Mouse (Mus musculus) forebrain, embryonic 13.5 days (tissue): Measurements from ENCODE around the gene Gm3285. TPM values are rescaled to one million over a fixed set of nuclear protein-coding genes. Genes with fewer than 3 reads are reported as not detected.
A peak's percentile ranks its signal among the peaks of the same experiment; 100 is the strongest.

ENCODE experiments used
- ATAC-seq: fragments of 200-750 bp; cut with Nextera tagmentation; 2 replicates; pipeline ENCODE4 v1.8.0; 2017
- H3K27ac ChIP-seq: fragments of 300-500 bp; sonication (generic); 2 replicates; pipeline ENCODE4 v1.5.1; 2015; ENCODE audit warnings: inconsistent platforms, mild to moderate bottlenecking, moderate library complexity
- H3K27me3 ChIP-seq: fragments of 300-500 bp; sonication (generic); 2 replicates; pipeline ENCODE4 v1.6.1; 2015; ENCODE audit warnings: mild to moderate bottlenecking, inconsistent platforms
- H3K36me3 ChIP-seq: fragments of 300-500 bp; sonication (generic); 2 replicates; pipeline ENCODE4 v1.6.1; 2015; ENCODE audit warnings: mild to moderate bottlenecking, inconsistent platforms; ENCODE audit not compliant: poor library complexity, severe bottlenecking
- H3K4me1 ChIP-seq: fragments of 300-500 bp; sonication (generic); 2 replicates; pipeline ENCODE4 v1.6.1; 2015; ENCODE audit warnings: inconsistent platforms
- H3K4me2 ChIP-seq: fragments of 300-500 bp; sonication (generic); 2 replicates; pipeline ENCODE4 v1.6.1; 2015; ENCODE audit warnings: inconsistent platforms, mild to moderate bottlenecking, moderate library complexity
- H3K4me3 ChIP-seq: fragments of 300-500 bp; sonication (generic); 2 replicates; pipeline ENCODE4 v1.5.1; 2015; ENCODE audit warnings: mild to moderate bottlenecking, inconsistent platforms
- H3K9ac ChIP-seq: fragments of 300-500 bp; sonication (generic); 2 replicates; pipeline ENCODE4 v1.6.1; 2015; ENCODE audit warnings: mild to moderate bottlenecking, inconsistent platforms
- H3K9me3 ChIP-seq: fragments of 300-500 bp; sonication (generic); replicated peaks from 2 replicates; pipeline ENCODE4 v1.6.1; 2016; ENCODE audit warnings: inconsistent platforms
- WGBS: fragments of 180-500 bp; shearing (Covaris S2); methylation state at CpG from one replicate; pipeline ENCODE4 v1.1.7; 2015; 5-methylcytosine and 5-hydroxymethylcytosine counted together
- polyA plus RNA-seq: library from polyadenylated mRNA; unstranded; fragments of >200 nt; fragmentation: Nextera tagmentation; extraction: Ambion mirVana; gene quantifications from 2 replicates; pipeline ENCODE4 v1.2.1, GENCODE M21; 2015

The Gm3285 gene
- polyA plus RNA-seq, 1 experiment from 2014 or later = not detected

GRCm38 (mm10) chr10:77900903-77901818 lies 39.4 kb downstream of the Gm3285 start:
- Histone ChIP-seq H3K27ac (no peak overlapping the region), H3K9me3 (no peaks in the 10 kb centered on the region; the same call in 1 of the 2 replicates), H3K4me3 (peak overlapping the region; percentile 59; the same call in 1 of the 2 replicates), H3K27me3 (peaks cover 9% of the 10 kb centered on the region; the same call in 1 of the 2 replicates), H3K36me3 (no peaks in the 10 kb centered on the region), H3K4me1 (0 out of 2 replicates have a peak, but pooled peaks cover 15% of the 10 kb centered on the region), H3K9ac (peak overlapping the region; percentile 70; the same call in 1 of the 2 replicates), H3K4me2 (peak overlapping the region; percentile 82)
- WGBS = 87% methylated on average over 27 of the region's 27 CpGs
- ATAC-seq = no peak

GRCm38 (mm10) chr10:77901871-77902210 lies 40.1 kb downstream of the Gm3285 start:
- Histone ChIP-seq H3K27ac (no peak overlapping the region), H3K27me3 (peaks cover 9% of the 10 kb centered on the region; the same call in 1 of the 2 replicates), H3K9me3 (no peaks in the 10 kb centered on the region; the same call in 1 of the 2 replicates), H3K4me2 (peak overlapping the region; percentile 82), H3K9ac (peak overlapping the region; percentile 70), H3K4me1 (0 out of 2 replicates have a peak, but pooled peaks cover 15% of the 10 kb centered on the region), H3K4me3 (peak overlapping the region; percentile 59), H3K36me3 (no peaks in the 10 kb centered on the region)
- ATAC-seq = peak; percentile 43
- 1% methylated on average over 14 of the region's 14 CpGs for WGBS

- Histone ChIP-seq H3K27ac (no peak within 1 kb of the TSS), H3K4me1 (0 out of 2 replicates have a peak, but pooled peaks cover 15% of the 10 kb centered on the region), H3K27me3 (peaks cover 9% of the 10 kb centered on the region; the same call in 1 of the 2 replicates), H3K9me3 (no peaks in the 10 kb centered on the region; the same call in 1 of the 2 replicates), H3K36me3 (no peaks in the 10 kb centered on the region), H3K4me3 (peak within 1 kb of the TSS; percentile 59), H3K9ac (peak within 1 kb of the TSS; percentile 70), H3K4me2 (peak within 1 kb of the TSS; percentile 82)
- ATAC-seq = peak; percentile 80
- under 1% methylated on average over 41 of the region's 46 CpGs for WGBS
These were observed 40.6 kb downstream of the Gm3285 start, which contains the start of gene Lrrc3 for GRCm38 (mm10) chr10:77902211-77902893. Gene Lrrc3 (minus strand): TSS chr10:77902536.

- Histone ChIP-seq H3K4me3 (peak overlapping the region; percentile 59), H3K4me2 (peak overlapping the region; percentile 82), H3K9me3 (no peaks in the 10 kb centered on the region; the same call in 1 of the 2 replicates), H3K27ac (no peak overlapping the region), H3K9ac (peak overlapping the region; percentile 70), H3K27me3 (peaks cover 9% of the 10 kb centered on the region; the same call in 1 of the 2 replicates), H3K4me1 (0 out of 2 replicates have a peak, but pooled peaks cover 15% of the 10 kb centered on the region), H3K36me3 (no peaks in the 10 kb centered on the region)
- ATAC-seq = peak; percentile 92
- WGBS = 7% methylated on average over 30 of the region's 35 CpGs
These were observed 41.3 kb downstream of the Gm3285 start for GRCm38 (mm10) chr10:77902894-77903715.

Other genes starting within 250 kb of the Gm3285 start
- gene Ube2g2, start 239.7 kb upstream of the Gm3285 start, polyA plus RNA-seq = 103 and 115 TPM in 2 replicates
- gene Tspear, start 175.4 kb upstream of the Gm3285 start, polyA plus RNA-seq = 0.64 and 0.65 TPM in 2 replicates
- not detected in 2 replicates for gene Gm19402, start 171.2 kb upstream of the Gm3285 start, polyA plus RNA-seq
- gene Gm9508, start 164.7 kb upstream of the Gm3285 start, polyA plus RNA-seq = not detected in 2 replicates
- not detected in 2 replicates for gene Gm10272, start 155.3 kb upstream of the Gm3285 start, polyA plus RNA-seq
- not detected in 2 replicates for gene Gm10024, start 150.5 kb upstream of the Gm3285 start, polyA plus RNA-seq
- not detected in 2 replicates for gene Gm10142, start 146.2 kb upstream of the Gm3285 start, polyA plus RNA-seq
- not detected in 2 replicates for gene Krtap12-1, start 141.4 kb upstream of the Gm3285 start, polyA plus RNA-seq
- not detected in 2 replicates for gene Gm10100, start 135.5 kb upstream of the Gm3285 start, polyA plus RNA-seq
- gene Gm18596, start 119.3 kb upstream of the Gm3285 start, polyA plus RNA-seq = not detected in 2 replicates
- gene Gm9736, start 110.6 kb upstream of the Gm3285 start, polyA plus RNA-seq = not detected in 2 replicates
- not detected in 2 replicates for gene Gm3233, start 102.3 kb upstream of the Gm3285 start, polyA plus RNA-seq
- gene Gm3238, start 90.7 kb upstream of the Gm3285 start, polyA plus RNA-seq = not detected in 2 replicates
- not detected in 2 replicates for gene Gm7138, start 85.0 kb upstream of the Gm3285 start, polyA plus RNA-seq
- not detected in 2 replicates for gene Gm3250, start 79.4 kb upstream of the Gm3285 start, polyA plus RNA-seq
- not detected in 2 replicates for gene Gm7137, start 73.8 kb upstream of the Gm3285 start, polyA plus RNA-seq
- gene Gm9639, start 66.9 kb upstream of the Gm3285 start, polyA plus RNA-seq = not detected in 2 replicates
- gene Gm19668, start 62.8 kb upstream of the Gm3285 start, polyA plus RNA-seq = not detected in 2 replicates
- gene Gm9507, start 50.1 kb upstream of the Gm3285 start, polyA plus RNA-seq = not detected in 2 replicates
- not detected in 2 replicates for gene Gm2696, start 47.3 kb upstream of the Gm3285 start, polyA plus RNA-seq
- not detected in 2 replicates for gene Krtap10-4, start 34.9 kb upstream of the Gm3285 start, polyA plus RNA-seq
- not detected in 2 replicates for gene Krtap10-10, start 26.0 kb upstream of the Gm3285 start, polyA plus RNA-seq
- gene Gm36176, start 15.2 kb upstream of the Gm3285 start, polyA plus RNA-seq = not detected in 2 replicates
- gene Gm10318, start 9.1 kb upstream of the Gm3285 start, polyA plus RNA-seq = not detected in 2 replicates
- gene Lrrc3, start 40.6 kb downstream of the Gm3285 start, polyA plus RNA-seq = 4.7 and 6.8 TPM in 2 replicates
- gene Trpm2, start 108.6 kb downstream of the Gm3285 start, polyA plus RNA-seq = 1.4 and 1.6 TPM in 2 replicates
- 26.7 and 36.1 TPM in 2 replicates for gene 1810043G02Rik, start 116.5 kb downstream of the Gm3285 start, polyA plus RNA-seq
- 98.0 and 114 TPM in 2 replicates for gene Pfkl, start 148.1 kb downstream of the Gm3285 start, polyA plus RNA-seq
- gene Dnmt3l, start 180.0 kb downstream of the Gm3285 start, polyA plus RNA-seq = not detected in 2 replicates
- gene Aire, start 181.6 kb downstream of the Gm3285 start, polyA plus RNA-seq = 0.18 TPM in 1 of 2 replicates, not detected in the other
- gene Icosl, start 207.3 kb downstream of the Gm3285 start, polyA plus RNA-seq = 0.80 and 0.84 TPM in 2 replicates